Mouse (Mus musculus) testis, adult 2 months (tissue): Measurements from ENCODE around the gene Vkorc1l1.

Experiments used
- CTCF ChIP-seq: fragments of 200-500 bp; IDR thresholded peaks from 2 replicates; pipeline ENCODE4 v1.5.1; 2012; ENCODE audit warnings: low read depth, mild to moderate bottlenecking, inconsistent platforms, low read length, moderate library complexity; ENCODE audit not compliant: control insufficient read depth, insufficient read depth, insufficient replicate concordance
- POLR2A ChIP-seq: fragments of 200-500 bp; IDR thresholded peaks from 2 replicates; pipeline ENCODE4 v1.6.1; 2012; ENCODE audit warnings: low read depth, mild to moderate bottlenecking, inconsistent platforms, low read length, moderate library complexity; ENCODE audit not compliant: control insufficient read depth

DNA sequence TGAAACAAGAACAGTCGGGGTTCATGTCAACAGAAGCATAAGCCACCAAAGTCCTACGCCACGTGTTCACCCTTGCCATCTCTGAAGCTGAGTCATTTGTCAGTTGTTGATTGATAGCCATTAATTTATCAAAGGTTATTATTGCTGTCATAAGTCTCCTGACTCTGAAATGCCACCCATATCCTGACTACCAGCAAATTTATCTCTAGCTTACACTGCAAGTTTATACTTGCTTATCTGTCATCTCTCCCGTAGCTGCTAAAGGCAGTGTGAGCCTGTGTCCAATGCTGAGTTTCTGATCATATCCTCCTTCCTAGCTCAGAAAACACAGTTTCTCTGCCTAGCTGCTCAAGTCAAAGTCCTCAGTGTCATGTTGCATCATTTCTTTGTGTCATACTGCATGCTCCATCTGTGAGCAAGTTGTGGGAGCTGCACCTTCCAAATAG lies 33.1 kb downstream of the Vkorc1l1 start:
- no peak for TF ChIP-seq POLR2A
- TF ChIP-seq CTCF = no peak
